Mouse (Mus musculus) cerebellum, adult 11-12 months (tissue): ENCODE results near the gene Npas3.

Experiments
- DNase-seq: peaks from one replicate; pipeline ENCODE4 v3.0.0; 2022

Gene Npas3

GRCm38 (mm10) chr12:53814291-53814690 lies 565.8 kb downstream of the Npas3 start:
- no peak for DNase-seq

- no peak for DNase-seq
Measured at GRCm38 (mm10) chr12:53819982-53820381, 571.5 kb downstream of the Npas3 start.

- no peak for DNase-seq
Measured at GRCm38 (mm10) chr12:53822881-53823280, 574.4 kb downstream of the Npas3 start.

- no peak for DNase-seq
Measured at GRCm38 (mm10) chr12:53825251-53825650, 576.8 kb downstream of the Npas3 start.

GRCm38 (mm10) chr12:53825898-53826605 lies 577.6 kb downstream of the Npas3 start:
- DNase-seq, result no peak

- no peak for DNase-seq
Measured at GRCm38 (mm10) chr12:53826812-53827211, 578.3 kb downstream of the Npas3 start.

GRCm38 (mm10) chr12:53832590-53832989 lies 584.1 kb downstream of the Npas3 start:
- no peak for DNase-seq

- DNase-seq, result no peak
Measured at GRCm38 (mm10) chr12:53833348-53833747, 584.9 kb downstream of the Npas3 start.

- no peak for DNase-seq
Measured at GRCm38 (mm10) chr12:53836031-53836790, 587.7 kb downstream of the Npas3 start.

- DNase-seq, result no peak
Measured at GRCm38 (mm10) chr12:53837408-53837807, 588.9 kb downstream of the Npas3 start.

- no peak for DNase-seq
Measured at GRCm38 (mm10) chr12:53838541-53838940, 590.1 kb downstream of the Npas3 start.

- DNase-seq, result no peak
Measured at GRCm38 (mm10) chr12:53841928-53842671, 593.6 kb downstream of the Npas3 start.

- no peak for DNase-seq
Measured at GRCm38 (mm10) chr12:53843626-53844025, 595.1 kb downstream of the Npas3 start.

GRCm38 (mm10) chr12:53846154-53846665 lies 597.7 kb downstream of the Npas3 start:
- DNase-seq, result no peak

GRCm38 (mm10) chr12:53849263-53849662 lies 600.8 kb downstream of the Npas3 start:
- no peak for DNase-seq

- DNase-seq, result no peak
Measured at GRCm38 (mm10) chr12:53852432-53852831, 604.0 kb downstream of the Npas3 start.

- DNase-seq, result no peak
Measured at GRCm38 (mm10) chr12:53860176-53860575, 611.7 kb downstream of the Npas3 start.

- DNase-seq, result no peak
Measured at GRCm38 (mm10) chr12:53862281-53862680, 613.8 kb downstream of the Npas3 start.

- no peak for DNase-seq
Measured at GRCm38 (mm10) chr12:53864436-53865136, 616.1 kb downstream of the Npas3 start.

- DNase-seq, result no peak
Measured at GRCm38 (mm10) chr12:53865691-53866090, 617.2 kb downstream of the Npas3 start.

GRCm38 (mm10) chr12:53869981-53870380 lies 621.5 kb downstream of the Npas3 start:
- no peak for DNase-seq

- no peak for DNase-seq
Measured at GRCm38 (mm10) chr12:53875226-53875625, 626.7 kb downstream of the Npas3 start.

- no peak for DNase-seq
Measured at GRCm38 (mm10) chr12:53876693-53877092, 628.2 kb downstream of the Npas3 start.
